In the genomic region with DNA sequence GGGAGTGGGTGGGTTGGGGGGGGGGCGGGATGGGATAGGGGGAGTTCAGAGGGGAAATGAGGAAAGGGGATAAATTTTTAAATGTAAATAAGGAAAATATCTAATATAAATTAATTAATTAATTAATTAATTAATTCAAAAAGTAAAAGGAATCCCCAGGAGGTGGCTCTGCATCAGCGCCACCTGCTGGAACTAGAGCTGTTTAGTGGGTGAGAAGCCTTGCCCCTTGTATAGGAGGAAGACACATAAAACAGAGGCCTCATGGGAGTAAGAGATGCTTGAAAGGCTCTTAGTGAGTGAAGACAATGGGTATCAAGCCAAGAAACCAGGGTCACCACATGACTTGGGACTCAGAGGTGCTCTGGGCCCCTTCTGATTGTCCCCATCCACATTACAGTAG, we compare ENCODE assay signal across 30 mouse cellular contexts. TPM values are rescaled to one million over a fixed set of nuclear protein-coding genes. Genes with fewer than 3 reads are reported as not detected.
A peak's percentile ranks its signal among the peaks of the same experiment; 100 is the strongest.
DNase-seq lines count a peak whose midpoint lies in the region; ATAC-seq and TF ChIP-seq lines count a peak whose summit lies in the region.
"Had no signal": no experiment of that assay in that cellular context is flagged by ENCODE, and none has a peak within 500 bp of the region (broad histone marks: within the 10 kb centered on the region; RNA-seq: fewer than 3 reads in every experiment).

No protein-coding gene starts in this region.

- 82% methylated on average over 2 of the region's 2 CpGs for WGBS in lung, embryonic 14.5 days
- WGBS in lung, adult 2 months = 86% methylated on average over 2 of the region's 2 CpGs

- no peak for ATAC-seq in lung, embryonic 14.5 days (ENCODE audit: insufficient read depth)

- no peak for TF ChIP-seq POLR2A in lung, adult 2 months (IDR thresholded peaks at IDR 0.05; ENCODE audit: borderline replicate concordance, extremely low read depth, low read depth, low read length)

- H3K4me2 ChIP-seq in lung, embryonic 14.5 days = no peak overlapping the region
- H3K4me2 ChIP-seq: forebrain, embryonic 12.5 days; heart, embryonic 13.5 days; hindbrain, embryonic 14.5 days; midbrain, embryonic 12.5 days; neural tube, embryonic 13.5 days; stomach, embryonic 15.5 days had no signal

- TF ChIP-seq CTCF in lung, embryonic 14.5 days (IDR thresholded peaks at IDR 0.05; ENCODE audit: low read depth) = peak; percentile 6; the same call in 1 of the 2 replicates
- no peak for TF ChIP-seq CTCF in lung, adult 2 months (IDR thresholded peaks at IDR 0.05; ENCODE audit: insufficient read depth, low read length)

- no peak overlapping the region for H3K9ac ChIP-seq in lung, embryonic 14.5 days
- no peak overlapping the region for H3K9ac ChIP-seq in ES-E14 (ENCODE audit: insufficient read depth, low read depth, low read length, poor library complexity, severe bottlenecking)
- H3K9ac ChIP-seq: forebrain, embryonic 12.5 days; heart, embryonic 13.5 days; hindbrain, embryonic 14.5 days; midbrain, embryonic 12.5 days; neural tube, embryonic 13.5 days; stomach, embryonic 15.5 days had no signal

- H3K27me3 ChIP-seq in lung, embryonic 14.5 days (ENCODE audit: insufficient read depth, low read length) = no peaks in the 10 kb centered on the region
- H3K27me3 ChIP-seq: forebrain, embryonic 12.5 days; heart, embryonic 13.5 days; midbrain, embryonic 12.5 days; neural tube, embryonic 13.5 days; stomach, embryonic 15.5 days had no signal

- DNase-seq in lung, embryonic 14.5 days = no peak
- DNase-seq in lung, adult 2 months = no peak
- peak; percentile 34 to 46 for DNase-seq in B cell, adult 2 months
- peak; percentile 17 for DNase-seq in ES-E14 (ENCODE audit: low read depth, low spot score)
- peak; percentile 42 for DNase-seq in thymus, postnatal 25 days
- no peak for DNase-seq in layer of hippocampus, postnatal 36 days
- no peak for DNase-seq in right cerebral cortex, postnatal 4 days
- DNase-seq: adrenal gland, postnatal 14 days; cerebellum, adult 9-11 months; gastrocnemius, postnatal 10 days; heart, postnatal 36 days; kidney, adult 11 months; left cerebral cortex, postnatal 4 days; right cerebral cortex, postnatal 14 days had no signal

- in situ Hi-C loops in ES-E14 (cut with MboI; ENCODE audit: low sequenced_read_pairs in 2 of 2, unreplicated experiment in 2 of 2) = no loop called here

- no peaks in the 10 kb centered on the region for H3K9me3 ChIP-seq in lung, embryonic 14.5 days (ENCODE audit: low read depth, low read length)
- no peaks in the 10 kb centered on the region for H3K9me3 ChIP-seq in ES-E14 (ENCODE audit: control insufficient read depth, insufficient read depth, low read depth, low read length)
- H3K9me3 ChIP-seq: forebrain, embryonic 12.5 days; heart, embryonic 13.5 days; midbrain, embryonic 12.5 days; neural tube, embryonic 13.5 days; stomach, embryonic 15.5 days had no signal

- no peak overlapping the region for H3K27ac ChIP-seq in lung, embryonic 14.5 days (ENCODE audit: low read depth)
- no peak overlapping the region for H3K27ac ChIP-seq in ES-E14 (ENCODE audit: insufficient read depth, low read depth, low read length, poor library complexity, severe bottlenecking)
- H3K27ac ChIP-seq: forebrain, embryonic 12.5 days; heart, embryonic 13.5 days; hindbrain, embryonic 14.5 days; left cerebral cortex, adult 2 months; midbrain, embryonic 12.5 days; neural tube, embryonic 13.5 days; stomach, embryonic 15.5 days had no signal

- no peaks in the 10 kb centered on the region for H3K36me3 ChIP-seq in lung, embryonic 14.5 days (ENCODE audit: insufficient read depth)
- no peaks in the 10 kb centered on the region for H3K36me3 ChIP-seq in ES-E14 (ENCODE audit: control insufficient read depth, insufficient read depth, low read length, poor library complexity, severe bottlenecking)
- H3K36me3 ChIP-seq: forebrain, embryonic 12.5 days; heart, embryonic 13.5 days; midbrain, embryonic 12.5 days; neural tube, embryonic 13.5 days; stomach, embryonic 15.5 days had no signal

- no peaks in the 10 kb centered on the region for H3K4me1 ChIP-seq in lung, embryonic 14.5 days (ENCODE audit: insufficient read depth)
- no peaks in the 10 kb centered on the region for H3K4me1 ChIP-seq in lung, adult 2 months (ENCODE audit: control insufficient read depth, insufficient read depth, low read length)
- H3K4me1 ChIP-seq in ES-E14 (ENCODE audit: control insufficient read depth in 2 of 2, insufficient read depth in 2 of 2, low read length in 2 of 2, poor library complexity in 1 of 2) = no peaks in the 10 kb centered on the region
- H3K4me1 ChIP-seq: forebrain, embryonic 12.5 days; heart, embryonic 13.5 days; midbrain, embryonic 12.5 days; neural tube, embryonic 13.5 days; stomach, embryonic 15.5 days had no signal

- no peak overlapping the region for H3K4me3 ChIP-seq in lung, embryonic 14.5 days (ENCODE audit: low read depth, low read length)
- H3K4me3 ChIP-seq in lung, adult 2 months (replicated peaks; ENCODE audit: extremely low read depth, low read depth, low read length) = no peak overlapping the region
- no peak overlapping the region for H3K4me3 ChIP-seq in ES-E14 (ENCODE audit: insufficient read depth in 1 of 2, low read depth in 1 of 2, low read length in 2 of 2, poor library complexity in 1 of 2, severe bottlenecking in 1 of 2)
- H3K4me3 ChIP-seq: forebrain, embryonic 12.5 days; heart, embryonic 13.5 days; left cerebral cortex, adult 2 months; midbrain, embryonic 12.5 days; neural tube, embryonic 13.5 days; stomach, embryonic 15.5 days had no signal

TF ChIP-seq in ES-E14, 5 proteins besides CTCF, POLR2A, EP300 and RAD21:
- TF ChIP-seq MAFK (IDR thresholded peaks at IDR 0.05; ENCODE audit: insufficient read depth, low read depth, low read length) (no peak), ZC3H11A (IDR thresholded peaks at IDR 0.05; ENCODE audit: borderline replicate concordance, low read depth, low read length) (no peak), HCFC1 (IDR thresholded peaks at IDR 0.05; ENCODE audit: borderline replicate concordance, insufficient read depth, low read length) (no peak), CHD2 (IDR thresholded peaks at IDR 0.05; ENCODE audit: low read depth, low read length) (no peak)
TF ChIP-seq in ES-E14: peak in this region for 0.

RNA-seq across cellular contexts. Expression of gene Fam183b, which starts 5.9 kb away (rescaled TPM):
- polyA plus RNA-seq in lung, embryonic 14.5 days (2014; fragmentation: Nextera tagmentation; extraction: Ambion mirVana) = not detected in 2 replicates
- polyA plus RNA-seq in lung, adult 2 months (2012; rRNA removed) = 10.7 and 18.1 TPM in 2 replicates
- 2.3 and 2.7 TPM in 2 replicates for total RNA-seq in ES-E14 (2012; rRNA removed)
- 1 to 10 TPM; 5.9 to 7.5 TPM for total RNA-seq in layer of hippocampus, postnatal 36 days (2021)
- total RNA-seq: gastrocnemius, postnatal 10 days; heart, postnatal 36 days; liver, adult 2 months; megakaryocyte progenitor cell, adult 5-6 weeks had no signal
- polyA plus RNA-seq: liver, adult 2 months; spleen, adult 2 months had no signal

RNA-seq across cellular contexts. Expression of gene Olfr314, which starts 13.1 kb away (rescaled TPM):
- 0.11 TPM in 1 of 2 replicates, not detected in the other for polyA plus RNA-seq in lung, embryonic 14.5 days (2014; fragmentation: Nextera tagmentation; extraction: Ambion mirVana)
- not detected in 2 replicates for polyA plus RNA-seq in lung, adult 2 months (2012; rRNA removed)
- total RNA-seq in ES-E14 (2012; rRNA removed) = not detected in 2 replicates
- not detected for total RNA-seq in layer of hippocampus, postnatal 36 days (2021)
- total RNA-seq: adrenal gland, postnatal 14 days; gastrocnemius, postnatal 10 days; heart, postnatal 36 days; left cerebral cortex, adult 2 months; left cerebral cortex, postnatal 4 days; liver, adult 2 months; megakaryocyte progenitor cell, adult 5-6 weeks had no signal
- polyA plus RNA-seq: brain, embryonic 14.5 days; cortical plate, adult 2 months; embryonic facial prominence, embryonic 11.5 days; forebrain, embryonic 12.5 days; frontal cortex, adult 2 months; hindbrain, embryonic 14.5 days; kidney, embryonic 16.5 days; liver, adult 2 months; lung, embryonic 16.5 days; midbrain, embryonic 12.5 days; neural tube, embryonic 13.5 days; spleen, adult 2 months; stomach, embryonic 15.5 days had no signal

RNA-seq across cellular contexts. Expression of gene Olfr313, which starts 18.9 kb away (rescaled TPM):
- polyA plus RNA-seq in lung, embryonic 14.5 days (2014; fragmentation: Nextera tagmentation; extraction: Ambion mirVana) = not detected in 2 replicates
- polyA plus RNA-seq in lung, adult 2 months (2012; rRNA removed) = not detected in 2 replicates
- total RNA-seq in ES-E14 (2012; rRNA removed) = not detected in 2 replicates
- not detected for total RNA-seq in layer of hippocampus, postnatal 36 days (2021)
- total RNA-seq: adrenal gland, postnatal 14 days; gastrocnemius, postnatal 10 days; heart, postnatal 36 days; left cerebral cortex, adult 2 months; left cerebral cortex, postnatal 4 days; liver, adult 2 months; megakaryocyte progenitor cell, adult 5-6 weeks had no signal
- polyA plus RNA-seq: brain, embryonic 14.5 days; cortical plate, adult 2 months; embryonic facial prominence, embryonic 11.5 days; forebrain, embryonic 12.5 days; frontal cortex, adult 2 months; hindbrain, embryonic 14.5 days; kidney, embryonic 16.5 days; liver, adult 2 months; lung, embryonic 16.5 days; midbrain, embryonic 12.5 days; neural tube, embryonic 13.5 days; spleen, adult 2 months; stomach, embryonic 15.5 days had no signal

RNA-seq across cellular contexts. Expression of gene Olfr315, which starts 22.9 kb away (rescaled TPM):
- polyA plus RNA-seq in lung, embryonic 14.5 days (2014; fragmentation: Nextera tagmentation; extraction: Ambion mirVana) = not detected in 2 replicates
- polyA plus RNA-seq in lung, adult 2 months (2012; rRNA removed) = not detected in 2 replicates
- total RNA-seq in ES-E14 (2012; rRNA removed) = not detected in 2 replicates
- total RNA-seq in layer of hippocampus, postnatal 36 days (2021) = not detected
- total RNA-seq: adrenal gland, postnatal 14 days; gastrocnemius, postnatal 10 days; heart, postnatal 36 days; left cerebral cortex, adult 2 months; left cerebral cortex, postnatal 4 days; liver, adult 2 months; megakaryocyte progenitor cell, adult 5-6 weeks had no signal
- polyA plus RNA-seq: brain, embryonic 14.5 days; cortical plate, adult 2 months; embryonic facial prominence, embryonic 11.5 days; forebrain, embryonic 12.5 days; frontal cortex, adult 2 months; heart, embryonic 13.5 days; hindbrain, embryonic 14.5 days; kidney, embryonic 16.5 days; liver, adult 2 months; lung, embryonic 16.5 days; midbrain, embryonic 12.5 days; neural tube, embryonic 13.5 days; spleen, adult 2 months; stomach, embryonic 15.5 days had no signal

RNA-seq across cellular contexts. Expression of gene Olfr312, which starts 33.2 kb away (rescaled TPM):
- not detected in 2 replicates for polyA plus RNA-seq in lung, embryonic 14.5 days (2014; fragmentation: Nextera tagmentation; extraction: Ambion mirVana)
- polyA plus RNA-seq in lung, adult 2 months (2012; rRNA removed) = not detected in 2 replicates
- total RNA-seq in ES-E14 (2012; rRNA removed) = not detected in 2 replicates
- not detected for total RNA-seq in layer of hippocampus, postnatal 36 days (2021)
- total RNA-seq: adrenal gland, postnatal 14 days; gastrocnemius, postnatal 10 days; heart, postnatal 36 days; left cerebral cortex, postnatal 4 days; liver, adult 2 months; megakaryocyte progenitor cell, adult 5-6 weeks had no signal
- polyA plus RNA-seq: brain, embryonic 14.5 days; cortical plate, adult 2 months; embryonic facial prominence, embryonic 11.5 days; hindbrain, embryonic 14.5 days; kidney, embryonic 16.5 days; liver, adult 2 months; lung, embryonic 16.5 days; midbrain, embryonic 12.5 days; neural tube, embryonic 13.5 days; spleen, adult 2 months; stomach, embryonic 15.5 days had no signal

Comparison
In these comparisons a context has a peak if more than half of its experiments do, and no peak if none do; other contexts are left out.
1. DNase-seq: peak in B cell, adult 2 months (2 of 2), ES-E14 (single experiment) and thymus, postnatal 25 days (single experiment); none in lung, embryonic 14.5 days (single experiment), lung, adult 2 months (single experiment), layer of hippocampus, postnatal 36 days (0 of 2) and right cerebral cortex, postnatal 4 days (single experiment).